ENCODE assay signal across 18 mouse cellular contexts in the genomic region with DNA sequence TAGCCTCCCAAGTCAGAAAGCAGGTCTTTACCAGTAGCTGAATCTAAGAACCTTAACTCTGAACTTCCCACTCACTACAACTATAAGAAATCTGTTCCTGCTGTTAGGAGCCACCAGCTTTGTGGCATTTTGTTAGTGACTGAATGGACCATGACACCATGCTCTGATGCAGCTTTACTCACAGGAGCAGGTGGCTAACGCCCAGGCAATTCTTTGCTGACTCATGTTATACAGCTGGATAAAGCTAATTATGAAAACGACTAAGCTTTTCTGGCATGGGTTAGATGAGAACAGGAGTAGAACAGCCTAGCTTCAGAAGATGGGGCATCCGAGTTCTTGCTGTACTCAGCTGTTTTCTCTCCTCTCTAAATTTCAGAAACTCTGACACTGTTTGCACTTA. TPM values are rescaled to one million over a fixed set of nuclear protein-coding genes. Genes with fewer than 3 reads are reported as not detected.
"Had no signal": no experiment of that assay in that cellular context is flagged by ENCODE, and none has a peak within 500 bp of the region (broad histone marks: within the 10 kb centered on the region; RNA-seq: fewer than 3 reads in every experiment).

No protein-coding gene starts in this region.

- H3K36me3 ChIP-seq: limb, embryonic 10.5 days; liver, embryonic 15.5 days; midbrain, embryonic 15.5 days; neural tube, embryonic 12.5 days had no signal

- H3K4me3 ChIP-seq: limb, embryonic 10.5 days; liver, embryonic 15.5 days; midbrain, embryonic 15.5 days; neural tube, embryonic 12.5 days had no signal

- H3K9ac ChIP-seq: liver, embryonic 15.5 days; midbrain, embryonic 15.5 days; neural tube, embryonic 12.5 days had no signal

- H3K9me3 ChIP-seq: limb, embryonic 10.5 days; liver, embryonic 15.5 days; midbrain, embryonic 15.5 days; neural tube, embryonic 12.5 days had no signal

- H3K27me3 ChIP-seq: liver, embryonic 15.5 days; midbrain, embryonic 15.5 days; neural tube, embryonic 12.5 days had no signal

- H3K4me2 ChIP-seq: liver, embryonic 11.5 days; liver, embryonic 15.5 days; midbrain, embryonic 11.5 days; midbrain, embryonic 15.5 days; neural tube, embryonic 12.5 days had no signal

- H3K4me1 ChIP-seq: midbrain, embryonic 15.5 days had no signal

- H3K27ac ChIP-seq: limb, embryonic 10.5 days; liver, embryonic 15.5 days; midbrain, embryonic 15.5 days; neural tube, embryonic 12.5 days had no signal

- ATAC-seq: lung, postnatal 0 days; midbrain, embryonic 15.5 days had no signal

- DNase-seq: kidney, adult 11 months; kidney, postnatal 10 days; kidney, postnatal 4 days; lung, adult 2 months; lung, postnatal 4 days; thymus, adult 2 months; thymus, postnatal 25 days had no signal

RNA-seq across cellular contexts. Expression of gene Iqch, which starts 48.7 kb away (rescaled TPM):
- total RNA-seq: megakaryocyte, adult 5-6 weeks; monocyte, adult 5-6 weeks; neutrophil, adult 5-6 weeks had no signal
- polyA plus RNA-seq: liver, embryonic 15.5 days; small intestine, adult 2 months had no signal
